Mouse (Mus musculus) brown adipose tissue, adult 24 weeks (tissue): ENCODE results near the gene Eef1a1. TPM values are rescaled to one million over a fixed set of nuclear protein-coding genes. Genes with fewer than 3 reads are reported as not detected.

ENCODE experiments used
- H3K27ac ChIP-seq: fragments of 200-500 bp; replicated peaks from 2 replicates; pipeline ENCODE4 v1.5.1; 2012; ENCODE audit warnings: low read depth, mild to moderate bottlenecking, low read length
- H3K4me1 ChIP-seq: fragments of 200-500 bp; 2 replicates; pipeline ENCODE4 v1.6.1; 2012; ENCODE audit warnings: low read length, mixed read lengths; ENCODE audit not compliant: control insufficient read depth, insufficient read depth, insufficient read length
- H3K4me3 ChIP-seq: fragments of 200-500 bp; 2 replicates; pipeline ENCODE4 v1.5.1; 2012; ENCODE audit warnings: low read depth, mild to moderate bottlenecking, low read length, moderate library complexity; ENCODE audit not compliant: insufficient read depth
- polyA plus RNA-seq: library from polyadenylated mRNA; stranded (reverse); fragments of >200 nt; gene quantifications from 2 replicates; pipeline ENCODE4 v1.2.4, GENCODE M21; 2012; ENCODE audit not compliant: missing spikeins, insufficient read depth, insufficient read length

Eef1a1 gene
- polyA plus RNA-seq, 1 experiment = 3,366 TPM

GRCm38 (mm10) chr9:78430486-78430885, 58.5 kb downstream of the Eef1a1 start:
- no peaks in the 10 kb centered on the region for H3K4me1 ChIP-seq
- no peak overlapping the region for H3K27ac ChIP-seq
- no peak overlapping the region for H3K4me3 ChIP-seq

DNA sequence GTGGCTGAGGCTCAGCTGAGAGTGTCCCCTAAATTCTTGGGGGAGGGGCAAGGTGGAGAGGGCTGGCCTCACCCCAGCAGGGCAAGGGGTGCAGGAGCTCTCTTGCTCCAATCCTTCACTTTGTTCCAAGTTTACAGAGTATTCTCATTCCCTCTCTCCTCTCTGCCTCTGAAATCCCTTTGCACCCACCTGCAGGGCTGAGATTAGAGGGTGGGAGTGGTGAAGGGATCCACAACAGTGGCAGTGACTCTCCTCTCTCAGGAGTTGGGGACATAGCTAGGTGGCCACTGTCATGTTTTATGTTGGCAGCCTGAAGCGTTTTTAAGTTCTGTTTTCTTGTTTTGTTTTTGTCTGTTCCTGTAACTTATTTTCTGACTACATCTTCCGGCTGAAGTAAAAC, 59.4 kb downstream of the Eef1a1 start:
- H3K4me1 ChIP-seq = no peaks in the 10 kb centered on the region
- H3K27ac ChIP-seq = no peak overlapping the region
- H3K4me3 ChIP-seq = no peak overlapping the region

- Histone ChIP-seq H3K4me1 (no peaks in the 10 kb centered on the region), H3K27ac (no peak overlapping the region), H3K4me3 (no peak overlapping the region)
Observed at GRCm38 (mm10) chr9:78428870-78429432, 60.0 kb downstream of the Eef1a1 start.

Other genes with a start within 250 kb of the Eef1a1 start
- gene Gm3776, start 232.0 kb downstream of the Eef1a1 start, polyA plus RNA-seq = 1.2 TPM in 1 of 2 replicates, not detected in the other
- gene Gm10639, start 199.2 kb downstream of the Eef1a1 start, polyA plus RNA-seq = not detected in 2 replicates
- gene Omt2a, start 174.4 kb downstream of the Eef1a1 start, polyA plus RNA-seq = not detected in 2 replicates
- gene Omt2b, start 161.6 kb downstream of the Eef1a1 start, polyA plus RNA-seq = not detected in 2 replicates
- gene Gsta2, start 133.4 kb downstream of the Eef1a1 start, polyA plus RNA-seq = not detected in 2 replicates
- gene Dppa5a, start 121.0 kb downstream of the Eef1a1 start, polyA plus RNA-seq = not detected in 2 replicates
- not detected in 2 replicates for gene Ooep, start 110.4 kb downstream of the Eef1a1 start, polyA plus RNA-seq
- not detected in 2 replicates for gene Ddx43, start 93.4 kb downstream of the Eef1a1 start, polyA plus RNA-seq
- gene Cgas, start 45.9 kb downstream of the Eef1a1 start, polyA plus RNA-seq = 0.32 and 0.67 TPM in 2 replicates
- gene Mto1, start 40.9 kb downstream of the Eef1a1 start, polyA plus RNA-seq = 42.2 and 44.6 TPM in 2 replicates
- not detected in 2 replicates for gene Gm17324, start 40.4 kb downstream of the Eef1a1 start, polyA plus RNA-seq
- gene Slc17a5, start 98.9 kb upstream of the Eef1a1 start, polyA plus RNA-seq = 3.5 and 4.4 TPM in 2 replicates
- gene Cd109, start 126.4 kb upstream of the Eef1a1 start, polyA plus RNA-seq = 0.21 and 0.71 TPM in 2 replicates